Mouse (Mus musculus) cerebellum, postnatal 36 days (tissue): ENCODE measurements around the gene Atp1a2.

ENCODE experiments used
- DNase-seq, 2 experiments: peaks; one replicate each; pipeline ENCODE4 v3.0.0; 2021 to 2022; ENCODE audit warnings: mixed read lengths in 2 of 2

The Atp1a2 gene

DNA sequence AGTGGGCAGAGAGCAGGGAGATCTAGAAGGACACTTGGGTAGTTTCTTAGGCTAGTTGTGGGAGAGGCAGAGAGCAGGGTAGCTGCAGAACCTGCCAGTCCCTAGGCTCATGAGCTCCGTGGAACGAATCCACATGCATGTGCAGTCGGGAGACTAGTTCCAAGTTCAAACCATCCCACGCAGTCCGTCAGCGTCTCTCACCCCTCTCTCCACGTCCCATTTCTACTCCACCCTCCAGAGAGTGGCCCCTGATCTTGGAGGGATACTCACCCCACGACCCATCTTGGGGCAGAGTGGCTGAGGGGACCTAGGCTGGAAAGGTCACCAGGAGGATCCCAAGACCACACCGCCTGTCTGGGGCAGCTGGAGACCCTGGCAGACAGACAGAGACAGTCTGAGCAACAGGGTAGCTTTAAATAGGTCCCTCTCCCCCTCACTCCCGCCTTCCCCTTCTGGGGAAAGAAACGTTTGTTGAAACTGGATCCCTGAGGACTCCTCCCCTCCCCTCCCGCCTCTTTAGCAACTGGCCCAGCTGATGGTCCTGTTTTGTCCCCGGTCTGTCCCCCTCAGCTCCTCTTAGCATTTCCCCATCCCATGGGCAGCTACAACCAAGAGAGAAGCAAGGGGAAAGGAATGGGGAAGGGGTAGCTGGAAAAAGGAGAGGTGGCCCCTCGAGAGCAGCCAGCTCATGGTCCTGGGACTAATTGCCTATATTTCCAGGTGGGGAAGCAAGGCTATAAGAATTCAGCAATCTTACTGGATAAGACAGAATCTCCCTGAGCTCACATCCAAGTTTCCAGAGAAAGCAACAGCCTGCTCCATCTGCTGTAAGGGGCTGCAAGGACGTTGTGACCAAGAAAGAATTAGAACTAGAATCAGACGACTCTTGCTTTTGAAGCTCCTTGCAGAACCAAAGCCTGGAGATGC lies at the start of gene Atp1a2:
Gene Atp1a2 (minus strand): TSS at position 454 of the 927 bp plus-strand sequence.
- peak in 1 of 2 experiments; percentile 21 for DNase-seq

DNA sequence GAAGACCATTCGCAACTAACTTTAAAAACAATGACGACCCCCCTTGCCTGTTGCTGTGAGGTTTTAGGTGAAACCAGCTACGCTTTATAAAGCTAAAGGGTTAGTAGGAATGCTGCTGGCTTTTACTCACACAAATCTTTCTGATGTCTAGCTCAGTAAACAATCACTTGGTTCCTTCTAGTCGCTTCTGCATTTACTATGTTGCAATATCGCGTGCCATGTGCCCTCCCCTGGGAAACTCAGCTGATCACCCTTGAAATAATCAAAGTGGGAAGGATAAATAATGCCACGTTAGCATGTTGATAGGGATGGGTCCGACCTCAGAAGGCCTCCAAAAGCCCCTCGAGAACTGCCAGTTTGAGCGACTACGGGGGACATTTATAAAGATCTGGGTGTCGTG lies 49.5 kb upstream of the Atp1a2 start:
- DNase-seq = no peak

GRCm38 (mm10) chr1:172346707-172347106 lies 48.8 kb upstream of the Atp1a2 start:
- no peak for DNase-seq

- no peak for DNase-seq
Observed at GRCm38 (mm10) chr1:172344820-172345219, 47.0 kb upstream of the Atp1a2 start.

GRCm38 (mm10) chr1:172343914-172344313 lies 46.0 kb upstream of the Atp1a2 start:
- DNase-seq = no peak

- DNase-seq = no peak
Observed at GRCm38 (mm10) chr1:172342729-172343128, 44.9 kb upstream of the Atp1a2 start.

DNA sequence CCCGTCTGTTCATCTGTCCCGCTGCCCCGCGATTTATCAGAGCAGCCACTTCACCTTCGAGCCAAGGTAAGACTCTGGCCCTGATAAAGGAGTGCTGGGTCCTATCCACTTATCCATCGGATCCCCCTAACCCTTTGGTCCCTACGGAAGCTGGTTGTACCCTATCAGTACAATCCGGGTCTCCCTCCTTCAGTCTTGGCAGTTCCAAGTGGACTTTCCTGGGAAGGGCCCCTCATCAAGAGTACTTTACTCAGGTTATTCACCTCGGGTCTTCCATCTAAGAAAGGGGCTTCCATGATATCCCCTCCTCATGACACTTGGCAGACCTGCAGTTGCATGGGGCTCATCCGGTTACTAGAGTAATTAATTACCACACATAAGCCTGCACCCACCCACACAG lies 43.5 kb upstream of the Atp1a2 start:
- DNase-seq = no peak

DNA sequence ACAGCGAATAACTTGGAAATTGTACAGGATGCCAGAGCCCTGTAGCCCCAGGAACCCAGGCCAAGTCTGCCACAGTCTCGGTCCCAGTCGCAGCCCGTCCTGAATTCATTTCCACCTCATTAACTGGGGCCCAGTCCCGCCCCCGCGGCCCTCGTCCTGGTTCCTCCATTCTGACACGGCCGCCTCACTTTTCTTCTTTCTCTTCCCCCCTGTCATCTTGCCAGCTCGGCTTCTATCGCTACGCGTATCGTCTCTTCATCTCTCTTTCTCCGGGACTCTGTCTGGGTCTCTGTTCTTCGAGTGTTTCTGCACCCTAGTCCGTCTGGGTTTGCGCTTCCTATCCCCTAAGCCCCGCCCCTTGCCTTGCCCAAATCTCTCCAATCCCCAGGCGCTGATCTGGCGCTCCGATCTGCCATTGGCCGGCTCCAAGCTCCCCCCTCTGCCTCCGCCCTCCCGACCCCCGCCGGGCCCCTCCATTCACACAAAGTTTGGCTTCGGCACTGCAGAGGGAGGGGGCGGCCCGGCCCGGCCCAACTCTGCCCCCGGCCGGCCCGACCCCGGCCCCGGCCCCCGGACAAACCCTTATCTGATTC lies 43.0 kb upstream of the Atp1a2 start, which contains the start of gene Kcnj10:
Gene Kcnj10 (plus strand): TSS at position 482 of the 593 bp plus-strand sequence.
- DNase-seq = peak; percentile 73 to 81

- peak; percentile 72 to 76 for DNase-seq
Observed at GRCm38 (mm10) chr1:172337411-172338185, 39.7 kb upstream of the Atp1a2 start.

DNA sequence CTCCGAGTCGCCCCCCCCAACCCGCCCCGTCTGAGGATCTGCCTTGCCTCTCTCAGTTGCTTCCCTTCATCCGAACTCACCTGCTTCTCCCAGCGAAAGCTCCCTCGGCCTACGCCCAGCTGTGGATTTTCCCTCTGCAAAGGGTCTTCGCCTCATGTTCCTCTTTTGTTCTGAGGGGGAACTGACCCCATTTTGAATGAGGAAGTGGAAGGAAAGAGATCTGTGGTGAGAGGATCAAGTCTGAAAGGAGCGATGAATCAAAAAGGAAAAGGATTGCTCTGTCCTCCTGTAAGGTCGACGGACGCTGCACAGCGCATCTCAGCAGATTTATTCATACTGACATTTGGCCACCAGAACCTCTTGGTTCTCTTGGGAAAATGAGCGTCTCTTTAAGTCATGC lies 37.9 kb upstream of the Atp1a2 start:
- DNase-seq = no peak

- no peak for DNase-seq
Observed at GRCm38 (mm10) chr1:172333512-172333911, 35.6 kb upstream of the Atp1a2 start.

- DNase-seq = no peak
Observed at GRCm38 (mm10) chr1:172332925-172333324, 35.1 kb upstream of the Atp1a2 start.

DNA sequence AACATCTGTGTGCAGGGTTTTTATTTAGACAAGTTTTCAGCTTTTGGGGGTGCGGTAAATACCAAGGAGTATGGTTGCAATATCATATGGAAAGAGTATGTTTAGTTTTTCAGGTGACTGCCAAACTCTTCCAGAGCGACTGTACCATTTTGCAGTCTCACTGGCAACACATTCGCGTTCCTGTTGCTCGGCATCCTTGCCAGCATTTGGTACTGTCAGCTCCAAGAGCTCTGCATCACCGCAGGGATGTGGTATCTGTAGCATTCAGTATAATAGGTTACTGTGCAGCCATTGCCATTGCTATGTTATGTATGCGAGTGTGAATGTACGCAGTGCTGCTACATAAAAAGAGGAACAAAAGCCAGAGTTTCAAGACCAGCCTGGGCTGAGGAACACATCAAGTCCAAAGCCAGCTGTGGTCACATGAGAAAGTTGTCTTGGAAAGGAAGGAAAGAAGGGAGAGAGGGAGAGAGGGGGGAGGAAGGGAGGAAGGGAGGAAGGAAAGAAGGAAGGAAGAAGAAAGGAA lies 33.6 kb upstream of the Atp1a2 start:
- no peak for DNase-seq

- no peak for DNase-seq
Observed at GRCm38 (mm10) chr1:172329616-172330015, 31.8 kb upstream of the Atp1a2 start.

DNA sequence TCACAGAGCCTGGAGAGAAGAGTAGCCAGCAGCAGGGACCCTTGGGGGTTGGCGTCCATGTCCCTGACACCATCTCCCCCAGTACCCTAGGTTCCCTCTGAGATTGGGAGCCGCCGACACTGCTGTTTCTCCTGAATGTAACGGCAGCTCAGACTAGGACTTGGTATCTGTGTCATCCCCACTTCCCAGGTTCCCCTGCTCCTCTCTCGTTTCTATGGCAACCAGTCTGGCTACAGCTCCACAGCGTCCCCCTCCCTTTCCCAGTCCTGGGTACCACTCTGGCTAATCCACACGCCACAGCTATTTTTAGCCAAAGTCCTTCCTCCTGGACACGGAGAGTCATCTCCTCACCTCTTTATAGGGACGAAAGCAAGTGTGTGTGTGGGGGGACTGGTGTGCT lies 31.3 kb upstream of the Atp1a2 start, which contains the start of gene Kcnj9:
Gene Kcnj9 (minus strand): TSS at position 188 of the 400 bp plus-strand sequence.
- peak; percentile 88 to 89 for DNase-seq

DNA sequence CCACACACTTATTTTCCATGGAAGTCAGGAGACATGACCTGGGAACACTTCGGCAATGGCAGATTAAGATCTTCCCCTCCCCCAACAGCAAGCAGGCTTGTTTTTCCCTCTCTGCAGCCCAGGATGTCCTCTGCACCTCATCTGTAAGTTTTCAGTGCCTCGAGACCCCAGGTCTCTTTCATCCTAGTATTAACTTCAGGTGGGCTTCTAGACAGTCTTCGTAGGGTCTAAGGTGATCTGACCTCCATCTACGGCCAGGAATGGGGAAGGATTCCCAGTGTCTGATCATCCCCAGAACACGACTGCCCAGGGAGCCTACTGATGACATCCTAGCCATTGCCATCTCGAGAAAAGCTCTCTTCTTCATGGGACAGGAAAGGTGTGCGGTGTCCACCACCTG lies 30.6 kb upstream of the Atp1a2 start:
- peak in 1 of 2 experiments; percentile 50 for DNase-seq

GRCm38 (mm10) chr1:172328041-172328440 lies 30.2 kb upstream of the Atp1a2 start:
- peak in 1 of 2 experiments; percentile 40 for DNase-seq

DNA sequence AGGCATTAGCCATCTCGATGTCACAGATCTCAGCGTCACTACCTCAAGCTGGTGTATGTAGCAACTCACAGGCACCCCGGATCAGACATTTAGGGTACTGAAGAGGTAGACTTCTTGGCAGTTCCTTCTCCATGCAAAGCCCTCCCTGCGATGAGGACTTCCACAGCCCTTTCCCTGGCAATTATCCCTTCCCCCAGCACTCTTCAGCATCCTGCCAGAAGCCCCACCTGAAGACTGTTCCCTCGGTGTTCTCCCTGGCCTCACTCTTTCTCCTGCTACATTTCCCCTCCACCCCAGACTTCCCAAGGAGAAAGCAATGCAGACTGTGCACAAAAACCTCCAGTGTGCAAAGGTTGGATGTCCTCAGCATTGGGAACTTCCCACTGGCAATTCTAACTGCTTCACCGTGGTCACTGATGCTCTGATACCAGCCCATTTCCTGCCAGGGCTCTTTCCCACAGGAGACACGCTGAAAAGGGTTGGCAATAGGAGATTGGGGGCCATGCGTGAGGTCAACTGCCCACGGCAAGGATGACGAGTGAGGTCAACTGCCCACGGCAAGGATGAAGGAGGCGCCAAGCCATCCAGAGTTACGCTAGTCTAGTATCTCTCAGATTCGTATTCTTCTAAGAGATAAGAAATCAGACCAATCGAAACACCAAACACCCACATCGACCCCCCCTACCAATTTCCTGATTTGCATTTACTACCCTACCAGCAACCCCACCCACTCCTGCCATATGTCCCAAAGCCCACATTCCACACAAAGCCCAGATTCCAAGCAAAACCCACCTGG lies 29.5 kb upstream of the Atp1a2 start:
- DNase-seq = no peak

DNA sequence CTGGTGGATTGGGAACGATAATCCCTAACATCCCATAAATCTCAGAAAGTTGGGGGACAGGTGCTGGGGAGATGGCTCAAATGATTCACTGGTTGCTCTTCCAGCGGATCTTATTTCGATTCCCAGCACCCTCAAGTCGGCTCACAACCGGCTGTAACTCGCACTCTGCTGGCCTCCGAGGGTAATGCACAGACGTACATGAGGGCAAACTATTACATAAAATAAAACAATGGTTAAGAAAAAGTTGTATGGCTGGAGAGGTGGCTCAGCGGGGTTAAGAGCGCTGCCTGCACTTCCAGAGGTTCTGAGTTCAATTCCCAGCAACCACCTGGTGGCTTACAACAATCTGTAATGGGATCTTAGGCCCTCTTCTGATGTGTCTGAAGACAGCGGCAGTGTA lies 28.8 kb upstream of the Atp1a2 start:
- no peak for DNase-seq

DNA sequence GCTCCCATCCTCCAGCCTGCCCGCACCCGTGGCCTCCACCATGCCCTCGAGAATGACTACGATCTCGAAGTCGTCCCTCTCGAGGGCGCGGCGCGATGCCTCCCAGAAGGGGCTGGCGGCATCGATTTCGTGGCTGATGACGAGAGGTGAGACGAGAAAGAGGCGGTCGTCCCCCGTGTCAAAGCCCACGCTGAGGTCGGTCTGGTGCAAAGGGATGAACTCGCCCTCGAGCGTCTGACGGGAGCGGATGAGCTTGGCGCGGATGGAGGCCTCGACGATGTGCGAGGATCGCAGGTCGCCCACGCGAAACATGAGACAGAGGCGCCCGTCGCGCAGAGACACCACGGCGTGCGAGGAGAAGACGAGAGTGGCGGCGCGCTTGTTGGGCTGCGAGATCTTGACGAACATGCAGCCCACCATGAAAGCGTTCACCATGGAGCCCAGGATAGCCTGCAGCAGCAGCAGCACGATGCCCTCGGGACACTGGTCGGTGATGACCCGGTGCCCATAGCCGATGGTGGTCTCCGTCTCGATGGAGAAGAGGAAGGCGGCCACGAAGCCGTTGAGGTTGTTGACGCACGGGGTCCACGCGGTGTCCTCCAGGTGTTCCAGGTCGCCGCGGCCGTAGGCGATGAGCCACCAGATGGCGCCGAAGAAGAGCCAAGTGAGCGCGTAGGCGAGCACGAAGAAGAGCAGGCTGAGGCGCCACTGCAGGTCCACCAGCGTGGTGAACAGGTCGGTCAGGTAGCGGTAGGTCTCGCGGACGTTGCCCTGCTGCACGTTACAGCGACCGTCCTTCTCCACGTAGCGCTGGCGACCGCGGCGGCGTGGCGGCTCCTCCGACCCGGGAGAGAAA lies 28.0 kb upstream of the Atp1a2 start:
- DNase-seq = peak; percentile 89 to 90

DNA sequence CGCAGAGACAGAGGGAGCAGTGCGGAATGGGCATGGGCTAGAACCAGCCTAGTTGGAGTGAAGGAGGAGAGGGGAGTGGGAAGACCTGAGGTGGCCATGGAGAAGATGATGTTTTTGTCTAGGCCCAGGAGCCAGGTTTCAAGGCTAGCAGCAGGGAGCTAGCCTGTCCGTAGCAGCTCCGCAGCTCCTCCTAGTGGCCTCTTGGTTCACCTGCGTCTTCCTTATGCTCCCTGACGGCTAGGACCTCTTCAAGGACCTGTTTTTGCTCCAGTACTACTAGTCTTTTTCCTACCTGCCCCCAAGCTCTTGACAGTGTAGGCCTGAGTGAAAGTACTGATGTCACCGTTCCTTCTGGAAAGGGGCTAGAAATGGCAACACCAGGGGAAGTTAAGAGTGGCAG lies 26.9 kb upstream of the Atp1a2 start:
- DNase-seq = peak; percentile 87 to 88
